Mouse (Mus musculus) hindbrain, embryonic 15.5 days (tissue): Measurements from ENCODE around the gene Rfxap. TPM values are rescaled to one million over a fixed set of nuclear protein-coding genes. Genes with fewer than 3 reads are reported as not detected.

ENCODE experiments used
- ATAC-seq: fragments of 200-750 bp; cut with Nextera tagmentation; 2 replicates; pipeline ENCODE4 v1.8.0; 2017; ENCODE audit warnings: low read depth, moderate number of reproducible peaks, moderate TSS enrichment; ENCODE audit not compliant: low FRiP score
- H3K27ac ChIP-seq: fragments of 300-500 bp; sonication (generic); replicated peaks from 2 replicates; pipeline ENCODE4 v1.5.1; 2015; ENCODE audit warnings: mild to moderate bottlenecking, inconsistent platforms
- H3K27me3 ChIP-seq: fragments of 300-500 bp; sonication (generic); 2 replicates; pipeline ENCODE4 v1.6.1; 2015; ENCODE audit warnings: control low read depth, inconsistent platforms
- H3K36me3 ChIP-seq: fragments of 300-500 bp; sonication (generic); 2 replicates; pipeline ENCODE4 v1.6.1; 2015; ENCODE audit warnings: control low read depth, inconsistent platforms
- H3K4me1 ChIP-seq: fragments of 300-500 bp; sonication (generic); replicated peaks from 2 replicates; pipeline ENCODE4 v1.6.1; 2015; ENCODE audit warnings: control low read depth, inconsistent platforms
- H3K4me2 ChIP-seq: fragments of 300-500 bp; sonication (generic); 2 replicates; pipeline ENCODE4 v1.6.1; 2015; ENCODE audit warnings: moderate library complexity, mild to moderate bottlenecking, inconsistent platforms
- H3K4me3 ChIP-seq: fragments of 300-500 bp; sonication (generic); 2 replicates; pipeline ENCODE4 v1.5.1; 2015; ENCODE audit warnings: mild to moderate bottlenecking, inconsistent platforms
- H3K9ac ChIP-seq: fragments of 300-500 bp; sonication (generic); 2 replicates; pipeline ENCODE4 v1.6.1; 2015; ENCODE audit warnings: inconsistent platforms
- H3K9me3 ChIP-seq: fragments of 300-500 bp; sonication (generic); 2 replicates; pipeline ENCODE4 v1.6.1; 2016; ENCODE audit warnings: control low read depth, inconsistent platforms
- WGBS: fragments of 180-500 bp; shearing (Covaris S2); methylation state at CpG from one replicate; pipeline ENCODE4 v1.1.7; 2015; 5-methylcytosine and 5-hydroxymethylcytosine counted together
- polyA plus RNA-seq: library from polyadenylated mRNA; unstranded; fragments of >200 nt; fragmentation: Nextera tagmentation; extraction: Ambion mirVana; gene quantifications from 2 replicates; pipeline ENCODE4 v1.2.1, GENCODE M21; 2015

Gene Rfxap
- polyA plus RNA-seq = 44.0 and 45.1 TPM in 2 replicates

DNA sequence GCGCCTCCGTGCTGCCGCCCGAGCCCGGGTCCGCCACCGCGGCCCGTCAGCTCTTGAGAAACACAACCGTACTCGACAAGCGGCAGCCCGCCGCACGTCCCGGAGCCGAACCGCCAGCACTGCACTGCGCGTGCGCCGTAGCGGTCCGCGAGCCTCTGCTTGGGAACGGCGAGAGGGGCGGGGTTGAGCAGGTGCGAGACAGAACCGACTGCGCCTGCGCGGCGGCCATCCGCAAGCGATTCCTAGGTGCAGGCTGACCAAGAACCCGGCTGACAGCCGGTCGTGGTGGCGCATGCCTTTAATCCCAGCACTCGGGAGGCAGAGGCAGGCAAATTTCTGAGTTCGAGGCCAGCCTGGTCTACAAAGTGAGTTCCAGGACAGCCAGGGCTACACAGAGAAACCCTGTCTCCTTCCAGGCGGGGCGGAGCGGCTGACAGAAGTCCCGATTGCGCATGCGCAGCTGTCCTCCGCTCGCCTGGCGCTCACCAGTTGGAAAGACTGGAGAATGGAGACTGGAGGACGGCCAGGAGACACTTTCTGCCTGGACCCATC lies at the start of gene Rfxap:
Gene Rfxap (minus strand): TSS at position 126 of the 552 bp plus-strand sequence.
- H3K36me3 ChIP-seq = peaks cover 15% of the 10 kb centered on the region
- H3K4me3 ChIP-seq = peak within 1 kb of the TSS; percentile 91
- under 1% methylated on average over 49 of the region's 52 CpGs for WGBS
- H3K4me1 ChIP-seq = peaks cover 23% of the 10 kb centered on the region
- no peaks in the 10 kb centered on the region for H3K27me3 ChIP-seq
- H3K9me3 ChIP-seq = no peaks in the 10 kb centered on the region
- peak within 1 kb of the TSS; percentile 97 for H3K9ac ChIP-seq
- peak within 1 kb of the TSS; percentile 70 for H3K4me2 ChIP-seq
- ATAC-seq = peak; percentile 96
- peak within 1 kb of the TSS; percentile 95 for H3K27ac ChIP-seq

- Histone ChIP-seq H3K9me3 (no peaks in the 10 kb centered on the region), H3K27ac (no peak overlapping the region), H3K4me2 (no peak overlapping the region), H3K4me3 (no peak overlapping the region), H3K27me3 (no peaks in the 10 kb centered on the region), H3K9ac (no peak overlapping the region), H3K4me1 (no peaks in the 10 kb centered on the region), H3K36me3 (no peaks in the 10 kb centered on the region)
- no peak for ATAC-seq
- 36% methylated on average over 2 of the region's 2 CpGs for WGBS
Measured at GRCm38 (mm10) chr3:54835421-54835820, 27.8 kb upstream of the Rfxap start.

DNA sequence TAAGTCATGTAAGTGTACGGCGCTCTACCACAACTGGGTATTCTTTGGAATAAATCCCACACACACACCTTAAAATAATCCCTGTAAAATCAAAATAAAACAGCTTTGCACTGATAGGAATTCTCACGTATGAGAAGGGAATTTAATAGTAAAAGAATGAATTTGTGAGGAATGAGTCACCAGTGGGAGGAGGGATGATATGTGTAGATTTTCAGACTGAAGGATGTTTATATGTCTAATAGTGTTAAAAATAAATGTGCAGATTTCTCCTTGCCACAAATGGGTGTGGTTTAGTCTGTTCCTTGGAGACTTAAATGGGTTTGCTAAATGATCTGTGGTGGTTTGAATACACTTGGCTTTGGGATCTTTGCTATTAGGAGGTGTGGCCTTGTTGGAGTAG lies 24.9 kb upstream of the Rfxap start:
- Histone ChIP-seq H3K4me3 (no peak overlapping the region), H3K9me3 (no peaks in the 10 kb centered on the region), H3K4me1 (no peaks in the 10 kb centered on the region), H3K9ac (no peak overlapping the region), H3K27ac (no peak overlapping the region), H3K4me2 (no peak overlapping the region), H3K36me3 (no peaks in the 10 kb centered on the region), H3K27me3 (no peaks in the 10 kb centered on the region)
- 88% methylated on average over 3 of the region's 3 CpGs for WGBS
- no peak for ATAC-seq

- WGBS = 66% methylated on average over 5 of the region's 5 CpGs
- H3K36me3 ChIP-seq = no peaks in the 10 kb centered on the region
- H3K9me3 ChIP-seq = no peaks in the 10 kb centered on the region
- no peak overlapping the region for H3K27ac ChIP-seq
- no peak overlapping the region for H3K4me2 ChIP-seq
- no peaks in the 10 kb centered on the region for H3K4me1 ChIP-seq
- no peak overlapping the region for H3K9ac ChIP-seq
- ATAC-seq = no peak
- H3K4me3 ChIP-seq = no peak overlapping the region
- H3K27me3 ChIP-seq = no peaks in the 10 kb centered on the region
Measured at GRCm38 (mm10) chr3:54822526-54822925, 14.9 kb upstream of the Rfxap start.

DNA sequence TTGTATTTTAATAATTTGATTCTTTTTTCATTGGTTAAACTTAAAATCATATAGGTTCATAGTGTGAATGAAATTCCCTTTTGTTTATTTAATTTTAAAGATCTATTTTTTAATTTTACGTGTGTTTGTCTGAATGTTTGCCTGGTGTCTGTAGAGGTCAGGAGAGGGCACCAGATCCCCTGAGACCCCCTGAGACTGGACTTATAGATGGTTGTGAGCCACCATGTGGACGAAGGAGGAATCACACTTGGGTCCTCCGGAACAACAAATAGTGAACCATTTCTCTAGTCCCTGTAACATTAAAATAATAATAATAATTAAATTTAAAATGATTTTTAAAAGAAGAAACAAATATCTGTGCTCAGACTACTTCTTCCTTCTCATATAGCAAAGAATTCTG lies 7.7 kb upstream of the Rfxap start:
- Histone ChIP-seq H3K36me3 (no peaks in the 10 kb centered on the region), H3K9ac (no peak overlapping the region), H3K9me3 (no peaks in the 10 kb centered on the region), H3K27me3 (no peaks in the 10 kb centered on the region), H3K4me1 (no peaks in the 10 kb centered on the region), H3K27ac (no peak overlapping the region), H3K4me2 (no peak overlapping the region), H3K4me3 (no peak overlapping the region)
- 26% methylated on average over 3 of the region's 3 CpGs for WGBS
- ATAC-seq = no peak

- Histone ChIP-seq H3K4me2 (no peak overlapping the region), H3K4me3 (no peak overlapping the region), H3K36me3 (no peaks in the 10 kb centered on the region), H3K27ac (no peak overlapping the region), H3K27me3 (no peaks in the 10 kb centered on the region), H3K9ac (no peak overlapping the region), H3K9me3 (no peaks in the 10 kb centered on the region), H3K4me1 (no peaks in the 10 kb centered on the region)
- no peak for ATAC-seq
- 77% methylated on average over 6 of the region's 6 CpGs for WGBS
Measured at GRCm38 (mm10) chr3:54814622-54815021, 7.0 kb upstream of the Rfxap start.

GRCm38 (mm10) chr3:54813418-54813988 lies 5.9 kb upstream of the Rfxap start:
- no peak overlapping the region for H3K4me2 ChIP-seq
- H3K36me3 ChIP-seq = no peaks in the 10 kb centered on the region
- WGBS = 55% methylated on average over 6 of the region's 6 CpGs
- no peaks in the 10 kb centered on the region for H3K4me1 ChIP-seq
- H3K27ac ChIP-seq = no peak overlapping the region
- ATAC-seq = 0 out of 2 replicates have a peak, but pooled peaks have one; percentile 55
- no peak overlapping the region for H3K4me3 ChIP-seq
- H3K9ac ChIP-seq = no peak overlapping the region
- no peaks in the 10 kb centered on the region for H3K9me3 ChIP-seq
- no peaks in the 10 kb centered on the region for H3K27me3 ChIP-seq

DNA sequence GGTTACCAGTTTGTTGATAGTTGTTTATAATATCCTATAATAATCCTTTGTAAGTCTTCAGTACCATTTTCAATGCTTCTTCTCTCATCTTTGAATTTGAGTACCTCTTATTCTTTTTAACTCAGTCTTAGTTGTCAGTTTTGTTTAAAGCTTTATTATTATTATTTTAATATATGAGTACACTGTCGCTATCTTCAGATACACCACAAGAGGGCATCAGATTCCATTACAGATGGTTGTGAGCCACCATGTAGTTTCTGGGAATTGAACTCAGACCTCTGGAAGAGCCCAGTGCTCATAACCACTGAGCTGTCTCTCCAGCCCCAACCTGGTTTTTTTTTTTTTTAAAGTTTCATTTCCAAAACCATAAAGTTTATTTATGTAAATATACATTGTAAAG lies 4.0 kb upstream of the Rfxap start:
- no peaks in the 10 kb centered on the region for H3K9me3 ChIP-seq
- no peak overlapping the region for H3K27ac ChIP-seq
- WGBS = 46% methylated on average over 1 of the region's 1 CpGs
- no peak overlapping the region for H3K4me2 ChIP-seq
- H3K4me1 ChIP-seq = peaks cover 6% of the 10 kb centered on the region
- H3K27me3 ChIP-seq = no peaks in the 10 kb centered on the region
- no peak overlapping the region for H3K9ac ChIP-seq
- no peak overlapping the region for H3K4me3 ChIP-seq
- no peak for ATAC-seq
- no peaks in the 10 kb centered on the region for H3K36me3 ChIP-seq

- Histone ChIP-seq H3K4me1 (peaks cover 23% of the 10 kb centered on the region), H3K9ac (no peak overlapping the region), H3K27ac (no peak overlapping the region), H3K9me3 (no peaks in the 10 kb centered on the region), H3K4me3 (no peak overlapping the region), H3K4me2 (no peak overlapping the region), H3K27me3 (no peaks in the 10 kb centered on the region), H3K36me3 (peaks cover 8% of the 10 kb centered on the region; the same call in 1 of the 2 replicates)
- ATAC-seq = no peak
- WGBS = 64% methylated on average over 5 of the region's 5 CpGs
Measured at GRCm38 (mm10) chr3:54809111-54809510, 1.5 kb upstream of the Rfxap start.

- WGBS = under 1% methylated on average over 54 of the region's 56 CpGs
- H3K36me3 ChIP-seq = peaks cover 15% of the 10 kb centered on the region
- H3K9ac ChIP-seq = peak overlapping the region; percentile 97
- no peaks in the 10 kb centered on the region for H3K9me3 ChIP-seq
- H3K4me1 ChIP-seq = peaks cover 23% of the 10 kb centered on the region
- peak; percentile 12 for ATAC-seq
- H3K4me2 ChIP-seq = peak overlapping the region; percentile 70
- H3K27me3 ChIP-seq = no peaks in the 10 kb centered on the region
- peak overlapping the region; percentile 91 for H3K4me3 ChIP-seq
- H3K27ac ChIP-seq = peak overlapping the region; percentile 95
Measured at GRCm38 (mm10) chr3:54807061-54807661, 430 bp downstream of the Rfxap start.

DNA sequence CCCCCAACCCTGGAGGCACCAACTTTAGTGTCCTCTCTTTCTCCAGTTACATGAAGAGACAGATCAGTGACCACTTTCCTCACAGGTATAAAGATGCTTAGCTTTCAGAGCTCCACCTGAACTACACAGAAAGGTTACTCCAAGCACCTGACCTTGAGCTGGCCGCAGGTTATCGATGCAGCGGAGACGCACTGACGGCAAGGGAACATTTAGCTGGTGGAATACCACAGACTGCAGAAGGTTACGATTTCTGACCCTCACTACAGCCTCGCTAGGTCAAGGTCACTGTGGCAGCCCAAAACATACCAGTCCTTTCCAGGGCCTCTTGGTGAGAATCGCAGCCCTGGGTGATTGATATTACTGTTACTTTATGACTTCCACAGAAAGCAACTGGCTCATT lies 3.9 kb downstream of the Rfxap start:
- no peak overlapping the region for H3K27ac ChIP-seq
- 95% methylated on average over 8 of the region's 8 CpGs for WGBS
- H3K9me3 ChIP-seq = no peaks in the 10 kb centered on the region
- no peak overlapping the region for H3K4me3 ChIP-seq
- no peak overlapping the region for H3K9ac ChIP-seq
- no peak overlapping the region for H3K4me2 ChIP-seq
- ATAC-seq = no peak
- no peaks in the 10 kb centered on the region for H3K27me3 ChIP-seq
- H3K4me1 ChIP-seq = peaks cover 23% of the 10 kb centered on the region
- H3K36me3 ChIP-seq = peaks cover 15% of the 10 kb centered on the region

DNA sequence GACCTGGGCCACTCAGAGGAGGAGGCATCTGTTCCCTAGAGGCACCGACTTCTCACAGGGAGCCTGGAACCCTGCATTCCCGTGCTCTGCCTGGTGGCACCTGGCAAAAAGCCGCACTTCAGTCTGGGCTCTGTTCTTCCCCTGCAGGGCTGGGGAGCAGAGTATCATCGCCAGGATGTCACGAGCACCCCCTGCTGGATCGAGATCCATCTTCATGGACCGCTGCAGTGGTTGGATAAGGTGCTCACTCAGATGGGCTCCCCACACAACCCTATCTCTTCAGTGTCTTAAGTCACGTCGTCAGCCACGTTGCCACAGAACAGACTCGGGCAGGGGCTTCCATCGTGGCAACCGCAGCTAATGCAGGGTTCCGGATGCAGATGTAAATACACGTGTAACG lies 10.4 kb downstream of the Rfxap start:
- Histone ChIP-seq H3K9ac (no peak overlapping the region), H3K27ac (no peak overlapping the region), H3K27me3 (no peaks in the 10 kb centered on the region), H3K9me3 (no peaks in the 10 kb centered on the region), H3K36me3 (no peaks in the 10 kb centered on the region), H3K4me3 (no peak overlapping the region), H3K4me2 (peak overlapping the region; percentile 23; the same call in 1 of the 2 replicates), H3K4me1 (no peaks in the 10 kb centered on the region)
- WGBS = 35% methylated on average over 16 of the region's 16 CpGs
- peak; percentile 76 for ATAC-seq
